Mouse (Mus musculus) spleen, adult 2 months (tissue): ENCODE measurements around the gene Atp2a3. TPM values are rescaled to one million over a fixed set of nuclear protein-coding genes. Genes with fewer than 3 reads are reported as not detected.

Experiments
- DNase-seq, 2 experiments: peaks; one replicate each; pipeline versions ENCODE4 v3.0.0 to v3.0.0-alpha.2; 2012 to 2021; ENCODE audit warnings: low spot score in 2 of 2, low read depth in 1 of 2
- H3K27ac ChIP-seq: fragments of 200-500 bp; 2 replicates; pipeline ENCODE4 v1.5.1; 2012; ENCODE audit warnings: low read length, inconsistent platforms; ENCODE audit not compliant: insufficient read depth
- H3K27me3 ChIP-seq: fragments of 200-500 bp; 2 replicates; pipeline ENCODE4 v1.6.1; 2012; ENCODE audit warnings: mild to moderate bottlenecking, moderate library complexity, low read length, inconsistent platforms; ENCODE audit not compliant: control insufficient read depth, insufficient read depth
- H3K36me3 ChIP-seq: fragments of 200-500 bp; 2 replicates; pipeline ENCODE4 v1.6.1; 2012; ENCODE audit warnings: mild to moderate bottlenecking, low read length, inconsistent platforms; ENCODE audit not compliant: control insufficient read depth, insufficient read depth
- H3K4me1 ChIP-seq: fragments of 200-500 bp; 2 replicates; pipeline ENCODE4 v1.6.1; 2011; ENCODE audit warnings: inconsistent platforms; ENCODE audit not compliant: control insufficient read depth, insufficient read depth, insufficient read length
- H3K4me3 ChIP-seq: fragments of 200-500 bp; 2 replicates; pipeline ENCODE4 v1.5.1; 2011; ENCODE audit warnings: mild to moderate bottlenecking, inconsistent platforms; ENCODE audit not compliant: insufficient read depth, insufficient read length; ENCODE audit errors: extremely low read depth
- CTCF ChIP-seq: fragments of 200-500 bp; IDR thresholded peaks from 2 replicates; pipeline ENCODE4 v1.5.1; 2011; ENCODE audit warnings: mild to moderate bottlenecking, inconsistent platforms; ENCODE audit not compliant: insufficient read depth, insufficient read length, insufficient replicate concordance; ENCODE audit errors: extremely low read depth
- POLR2A ChIP-seq: fragments of 200-500 bp; IDR thresholded peaks from 2 replicates; pipeline ENCODE4 v1.6.1; 2011; ENCODE audit warnings: low read depth, low read length, inconsistent platforms
- WGBS: fragments of 180-500 bp; shearing (Covaris S2); methylation state at CpG from one replicate; pipeline ENCODE4 v1.1.7; 2018; 5-methylcytosine and 5-hydroxymethylcytosine counted together
- polyA plus RNA-seq: library from polyadenylated mRNA; depleted of rRNA; stranded (reverse); fragments of >200 nt; gene quantifications from 2 replicates; pipeline ENCODE4 v1.2.3, GENCODE M21; 2012

The Atp2a3 gene
- polyA plus RNA-seq, 1 experiment: 293 TPM

- Histone ChIP-seq H3K4me1 (peaks cover 8% of the 10 kb centered on the region; the same call in 1 of the 2 replicates), H3K4me3 (no peak overlapping the region), H3K27me3 (no peaks in the 10 kb centered on the region), H3K36me3 (no peaks in the 10 kb centered on the region), H3K27ac (no peak overlapping the region)
- TF ChIP-seq POLR2A: no peak
- peak; percentile 89; the same call in 1 of the 2 replicates for TF ChIP-seq CTCF
- WGBS: 22% methylated on average over 6 of the region's 6 CpGs
- peak in 1 of 2 experiments; percentile 78 for DNase-seq
Observed at GRCm38 (mm10) chr11:73001029-73001428, 40.1 kb downstream of the Atp2a3 start.

DNA sequence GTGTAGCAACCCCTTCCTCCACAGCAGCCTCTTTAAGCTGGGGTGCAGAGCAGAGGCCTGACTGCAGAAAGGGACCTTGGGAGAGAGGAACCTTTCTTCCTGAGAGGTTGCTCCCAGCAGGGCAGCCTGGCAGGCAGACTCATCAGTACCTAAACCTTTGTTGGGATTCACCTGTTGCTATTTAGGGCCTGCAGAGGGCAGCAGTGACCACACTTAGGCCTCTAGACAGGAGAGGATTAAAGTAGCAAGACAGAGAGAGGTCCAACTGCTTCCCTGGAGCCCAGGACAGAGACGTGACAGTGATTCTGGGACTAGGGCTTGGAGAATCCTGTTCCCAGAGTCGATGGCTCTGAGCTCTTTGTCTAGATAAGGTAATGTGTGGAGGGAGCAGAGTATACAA, 45.4 kb downstream of the Atp2a3 start:
- no peak overlapping the region for H3K4me3 ChIP-seq
- H3K27me3 ChIP-seq: no peaks in the 10 kb centered on the region
- H3K27ac ChIP-seq: no peak overlapping the region
- DNase-seq: peak; percentile 57 to 58
- H3K36me3 ChIP-seq: no peaks in the 10 kb centered on the region
- no peaks in the 10 kb centered on the region; the same call in 1 of the 2 replicates for H3K4me1 ChIP-seq
- TF ChIP-seq POLR2A (no peak), CTCF (peak; percentile 94; the same call in 1 of the 2 replicates)
- 13% methylated on average over 2 of the region's 2 CpGs for WGBS

- H3K4me1 ChIP-seq: no peaks in the 10 kb centered on the region; the same call in 1 of the 2 replicates
- no peak for DNase-seq
- H3K36me3 ChIP-seq: no peaks in the 10 kb centered on the region
- 77% methylated on average over 3 of the region's 3 CpGs for WGBS
- no peak for TF ChIP-seq POLR2A
- TF ChIP-seq CTCF: no peak
- no peak overlapping the region for H3K4me3 ChIP-seq
- no peaks in the 10 kb centered on the region for H3K27me3 ChIP-seq
- H3K27ac ChIP-seq: no peak overlapping the region
Observed at GRCm38 (mm10) chr11:73007113-73007512, 46.1 kb downstream of the Atp2a3 start.

- Histone ChIP-seq H3K4me3 (no peak overlapping the region), H3K4me1 (no peaks in the 10 kb centered on the region; the same call in 1 of the 2 replicates), H3K27me3 (no peaks in the 10 kb centered on the region), H3K36me3 (no peaks in the 10 kb centered on the region), H3K27ac (no peak overlapping the region)
- WGBS: 65% methylated on average over 11 of the region's 11 CpGs
- DNase-seq: peak in 1 of 2 experiments; percentile 52
- no peak for TF ChIP-seq POLR2A
- peak; percentile 83 for TF ChIP-seq CTCF
Observed at GRCm38 (mm10) chr11:73007698-73008481, 46.9 kb downstream of the Atp2a3 start.

GRCm38 (mm10) chr11:73008826-73009225, 47.9 kb downstream of the Atp2a3 start:
- Histone ChIP-seq H3K27me3 (no peaks in the 10 kb centered on the region), H3K36me3 (no peaks in the 10 kb centered on the region), H3K27ac (no peak overlapping the region), H3K4me3 (no peak overlapping the region), H3K4me1 (no peaks in the 10 kb centered on the region; the same call in 1 of the 2 replicates)
- TF ChIP-seq CTCF: no peak
- TF ChIP-seq POLR2A: no peak
- WGBS: 75% methylated on average over 2 of the region's 2 CpGs
- DNase-seq: no peak

- Histone ChIP-seq H3K36me3 (no peaks in the 10 kb centered on the region), H3K27ac (no peak overlapping the region), H3K4me1 (no peaks in the 10 kb centered on the region; the same call in 1 of the 2 replicates), H3K4me3 (no peak overlapping the region), H3K27me3 (no peaks in the 10 kb centered on the region)
- WGBS: 81% methylated on average over 13 of the region's 13 CpGs
- DNase-seq: no peak
- TF ChIP-seq POLR2A (no peak), CTCF (no peak)
Observed at GRCm38 (mm10) chr11:73009531-73010274, 48.7 kb downstream of the Atp2a3 start.

- H3K4me1 ChIP-seq: peaks cover 6% of the 10 kb centered on the region
- H3K27ac ChIP-seq: no peak overlapping the region
- no peak for DNase-seq
- H3K36me3 ChIP-seq: no peaks in the 10 kb centered on the region
- no peak for TF ChIP-seq POLR2A
- no peak for TF ChIP-seq CTCF
- WGBS: 83% methylated on average over 5 of the region's 5 CpGs
- H3K4me3 ChIP-seq: no peak overlapping the region
- H3K27me3 ChIP-seq: no peaks in the 10 kb centered on the region
Observed at GRCm38 (mm10) chr11:73013981-73014380, 53.0 kb downstream of the Atp2a3 start.
